Mouse (Mus musculus) intestine, postnatal 0 days (tissue): Measurements from ENCODE around the gene Iqschfp. TPM values are rescaled to one million over a fixed set of nuclear protein-coding genes. Genes with fewer than 3 reads are reported as not detected.

Experiments used
- ATAC-seq: fragments of 200-750 bp; cut with Nextera tagmentation; 2 replicates; pipeline ENCODE4 v1.8.0; 2017; ENCODE audit warnings: mild to moderate bottlenecking, moderate TSS enrichment, moderate library complexity
- H3K27ac ChIP-seq: fragments of 300-500 bp; sonication (generic); 2 replicates; pipeline ENCODE4 v1.5.1; 2014; ENCODE audit warnings: mild to moderate bottlenecking, low read depth, low read length, moderate library complexity
- H3K27me3 ChIP-seq: fragments of 300-500 bp; sonication (generic); replicated peaks from 2 replicates; pipeline ENCODE4 v1.6.1; 2014; ENCODE audit warnings: low read length, mixed read lengths; ENCODE audit not compliant: control insufficient read depth, insufficient read depth
- H3K36me3 ChIP-seq: fragments of 300-500 bp; sonication (generic); 2 replicates; pipeline ENCODE4 v1.6.1; 2014; ENCODE audit warnings: mild to moderate bottlenecking, moderate library complexity; ENCODE audit not compliant: control insufficient read depth, insufficient read depth
- H3K4me1 ChIP-seq: fragments of 300-500 bp; sonication (generic); replicated peaks from 2 replicates; pipeline ENCODE4 v1.6.1; 2014; ENCODE audit warnings: antibody characterized with exemption, low read length, mixed read lengths; ENCODE audit not compliant: control insufficient read depth, insufficient read depth
- H3K4me2 ChIP-seq: fragments of 300-500 bp; sonication (generic); replicated peaks from 2 replicates; pipeline ENCODE4 v1.6.1; 2014; ENCODE audit warnings: low read depth, mild to moderate bottlenecking, moderate library complexity
- H3K4me3 ChIP-seq: fragments of 300-500 bp; sonication (generic); 2 replicates; pipeline ENCODE4 v1.5.1; 2014; ENCODE audit warnings: low read depth, low read length
- H3K9ac ChIP-seq: fragments of 300-500 bp; sonication (generic); 2 replicates; pipeline ENCODE4 v1.6.1; 2014; ENCODE audit warnings: mild to moderate bottlenecking, low read depth, low read length
- H3K9me3 ChIP-seq: fragments of 300-500 bp; sonication (generic); 2 replicates; pipeline ENCODE4 v1.6.1; 2016; ENCODE audit warnings: mixed run types; ENCODE audit not compliant: control insufficient read depth
- CTCF ChIP-seq: sonication (generic); IDR thresholded peaks from 2 replicates; pipeline ENCODE4 v1.5.1; 2016; ENCODE audit warnings: low read depth, mild to moderate bottlenecking, control low read depth, antibody characterized with exemption, moderate library complexity
- WGBS: fragments of 180-500 bp; shearing (Covaris S2); extraction: QIAGEN DNeasy Blood & Tissue Kit; methylation state at CpG from one replicate; pipeline ENCODE4 v1.1.7; 2014; 5-methylcytosine and 5-hydroxymethylcytosine counted together
- polyA plus RNA-seq: library from polyadenylated mRNA; unstranded; fragments of >200 nt; fragmentation: Nextera tagmentation; extraction: Ambion mirVana; gene quantifications from 2 replicates; pipeline ENCODE4 v1.2.1, GENCODE M21; 2015

Gene Iqschfp
- polyA plus RNA-seq, 1 experiment from 2014 or later: 0.37 TPM

- H3K27ac ChIP-seq: no peak overlapping the region
- 69% methylated on average over 5 of the region's 5 CpGs for WGBS
- no peak for ATAC-seq
Measured at GRCm38 (mm10) chr3:68576948-68577347, 684.9 kb downstream of the Iqschfp start.

GRCm38 (mm10) chr3:68581591-68581990 lies 689.6 kb downstream of the Iqschfp start:
- no peak for ATAC-seq
- Histone ChIP-seq H3K27me3 (no peaks in the 10 kb centered on the region), H3K4me2 (no peak overlapping the region), H3K9ac (no peak overlapping the region), H3K9me3 (no peaks in the 10 kb centered on the region), H3K4me3 (no peak overlapping the region), H3K4me1 (0 out of 2 replicates have a peak, but pooled peaks cover 2% of the 10 kb centered on the region), H3K27ac (no peak overlapping the region), H3K36me3 (no peaks in the 10 kb centered on the region)
- WGBS: 69% methylated on average over 13 of the region's 13 CpGs
- TF ChIP-seq CTCF: no peak

More at GRCm38 (mm10) chr3:68576948-68577347, 684.9 kb downstream of the Iqschfp start:
- no peaks in the 10 kb centered on the region for H3K27me3 ChIP-seq
- H3K4me3 ChIP-seq: no peak overlapping the region
- TF ChIP-seq CTCF: no peak
- H3K4me2 ChIP-seq: no peak overlapping the region
- H3K4me1 ChIP-seq: no peaks in the 10 kb centered on the region
- no peaks in the 10 kb centered on the region for H3K36me3 ChIP-seq
- no peak overlapping the region for H3K9ac ChIP-seq
- no peaks in the 10 kb centered on the region for H3K9me3 ChIP-seq

GRCm38 (mm10) chr3:68582103-68582740 lies 690.2 kb downstream of the Iqschfp start:
- ATAC-seq: no peak
- 0 out of 2 replicates have a peak, but pooled peaks cover 2% of the 10 kb centered on the region for H3K4me1 ChIP-seq
- no peak overlapping the region for H3K4me2 ChIP-seq
- H3K4me3 ChIP-seq: no peak overlapping the region
- TF ChIP-seq CTCF: peak; percentile 61
- no peaks in the 10 kb centered on the region for H3K36me3 ChIP-seq
- no peak overlapping the region for H3K9ac ChIP-seq
- H3K27ac ChIP-seq: no peak overlapping the region
- no peaks in the 10 kb centered on the region for H3K9me3 ChIP-seq
- WGBS: 76% methylated on average over 12 of the region's 12 CpGs
- H3K27me3 ChIP-seq: no peaks in the 10 kb centered on the region

- Histone ChIP-seq H3K9ac (no peak overlapping the region), H3K4me2 (peak overlapping the region; percentile 35; the same call in 1 of the 2 replicates), H3K4me1 (0 out of 2 replicates have a peak, but pooled peaks cover 2% of the 10 kb centered on the region), H3K9me3 (no peaks in the 10 kb centered on the region), H3K27ac (peak overlapping the region; percentile 46; the same call in 1 of the 2 replicates), H3K4me3 (no peak overlapping the region), H3K27me3 (no peaks in the 10 kb centered on the region), H3K36me3 (no peaks in the 10 kb centered on the region)
- no peak for ATAC-seq
- WGBS: 42% methylated on average over 14 of the region's 14 CpGs
- TF ChIP-seq CTCF: no peak
Measured at GRCm38 (mm10) chr3:68583031-68583693, 691.1 kb downstream of the Iqschfp start.

GRCm38 (mm10) chr3:68583771-68584511 lies 691.9 kb downstream of the Iqschfp start:
- no peak for TF ChIP-seq CTCF
- Histone ChIP-seq H3K4me3 (no peak overlapping the region), H3K36me3 (no peaks in the 10 kb centered on the region), H3K4me2 (peak overlapping the region; percentile 35; the same call in 1 of the 2 replicates), H3K27ac (peak overlapping the region; percentile 46; the same call in 1 of the 2 replicates), H3K27me3 (no peaks in the 10 kb centered on the region), H3K4me1 (0 out of 2 replicates have a peak, but pooled peaks cover 2% of the 10 kb centered on the region), H3K9me3 (no peaks in the 10 kb centered on the region), H3K9ac (no peak overlapping the region)
- 59% methylated on average over 14 of the region's 14 CpGs for WGBS
- no peak for ATAC-seq

- 86% methylated on average over 4 of the region's 4 CpGs for WGBS
- ATAC-seq: no peak
- TF ChIP-seq CTCF: no peak
- H3K4me3 ChIP-seq: no peak overlapping the region
- no peak overlapping the region for H3K4me2 ChIP-seq
- no peaks in the 10 kb centered on the region for H3K27me3 ChIP-seq
- no peak overlapping the region for H3K27ac ChIP-seq
- H3K4me1 ChIP-seq: 0 out of 2 replicates have a peak, but pooled peaks cover 2% of the 10 kb centered on the region
- H3K9ac ChIP-seq: no peak overlapping the region
- no peaks in the 10 kb centered on the region for H3K36me3 ChIP-seq
- H3K9me3 ChIP-seq: no peaks in the 10 kb centered on the region
Measured at GRCm38 (mm10) chr3:68585213-68585612, 693.2 kb downstream of the Iqschfp start.
